Mouse (Mus musculus): Measurements from ENCODE around the gene Ndufaf1.

Gene Ndufaf1

DNA sequence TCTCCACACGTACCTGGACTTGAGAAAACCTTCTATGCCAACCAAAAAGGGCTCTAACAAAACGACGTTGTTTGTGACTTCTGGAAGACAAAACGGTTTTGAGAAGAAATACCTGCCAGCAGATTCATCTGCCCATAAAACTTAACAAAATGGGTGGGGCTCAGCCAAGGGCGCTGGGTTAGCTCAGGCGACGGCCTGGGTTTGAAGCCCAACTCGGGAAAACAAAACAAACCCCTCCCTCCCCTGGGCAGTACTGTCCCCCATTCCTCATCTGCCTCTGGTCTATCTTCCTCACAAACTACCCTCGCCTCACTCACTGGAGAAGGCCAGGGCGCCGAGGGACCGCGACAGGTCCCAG lies 44.8 kb downstream of the Ndufaf1 start:
- no peak for DNase-seq (ENCODE audit: low spot score)

- DNase-seq (ENCODE audit: low spot score): no peak
Observed at GRCm38 (mm10) chr2:119607023-119607422, 55.6 kb downstream of the Ndufaf1 start.

Measured in left cerebral cortex, adult 11 months (tissue).